Mouse (Mus musculus) limb, embryonic 13.5 days (tissue): ENCODE measurements around the gene Ugt1a2. TPM values are rescaled to one million over a fixed set of nuclear protein-coding genes. Genes with fewer than 3 reads are reported as not detected.

Source experiments
- ATAC-seq: fragments of 200-750 bp; cut with Nextera tagmentation; 2 replicates; pipeline ENCODE4 v1.8.0; 2017; ENCODE audit warnings: low read depth, moderate number of reproducible peaks, moderate TSS enrichment; ENCODE audit not compliant: low FRiP score
- H3K27ac ChIP-seq: fragments of 300-500 bp; sonication (generic); 2 replicates; pipeline ENCODE4 v1.5.1; 2015; ENCODE audit warnings: inconsistent platforms, mild to moderate bottlenecking, moderate library complexity
- H3K27me3 ChIP-seq: fragments of 300-500 bp; sonication (generic); 2 replicates; pipeline ENCODE4 v1.6.1; 2015; ENCODE audit warnings: mild to moderate bottlenecking, inconsistent platforms
- H3K36me3 ChIP-seq: fragments of 300-500 bp; sonication (generic); 2 replicates; pipeline ENCODE4 v1.6.1; 2015; ENCODE audit warnings: inconsistent platforms, mild to moderate bottlenecking, moderate library complexity
- H3K4me1 ChIP-seq: fragments of 300-500 bp; sonication (generic); 2 replicates; pipeline ENCODE4 v1.6.1; 2015; ENCODE audit warnings: inconsistent platforms
- H3K4me2 ChIP-seq: fragments of 300-500 bp; sonication (generic); replicated peaks from 2 replicates; pipeline ENCODE4 v1.6.1; 2015; ENCODE audit warnings: inconsistent platforms, mild to moderate bottlenecking, moderate library complexity
- H3K4me3 ChIP-seq: fragments of 300-500 bp; sonication (generic); 2 replicates; pipeline ENCODE4 v1.5.1; 2015; ENCODE audit warnings: moderate library complexity, mild to moderate bottlenecking, inconsistent platforms
- H3K9ac ChIP-seq: fragments of 300-500 bp; sonication (generic); 2 replicates; pipeline ENCODE4 v1.6.1; 2015; ENCODE audit warnings: mild to moderate bottlenecking, inconsistent platforms
- H3K9me3 ChIP-seq: fragments of 300-500 bp; sonication (generic); 2 replicates; pipeline ENCODE4 v1.6.1; 2016; ENCODE audit warnings: inconsistent platforms
- WGBS: fragments of 180-500 bp; shearing (Covaris S2); methylation state at CpG from one replicate; pipeline ENCODE4 v1.1.7; 2015; 5-methylcytosine and 5-hydroxymethylcytosine counted together
- polyA plus RNA-seq: library from polyadenylated mRNA; unstranded; fragments of >200 nt; fragmentation: Nextera tagmentation; extraction: Ambion mirVana; gene quantifications from 2 replicates; pipeline ENCODE4 v1.2.1, GENCODE M21; 2015

The Ugt1a2 gene
- polyA plus RNA-seq, 1 experiment from 2014 or later, result not detected

- H3K9me3 ChIP-seq, result peaks cover 51% of the 10 kb centered on the region
- no peaks in the 10 kb centered on the region for H3K4me1 ChIP-seq
- no peaks in the 10 kb centered on the region for H3K27me3 ChIP-seq
- no peak within 1 kb of the TSS for H3K4me2 ChIP-seq
- no peaks in the 10 kb centered on the region for H3K36me3 ChIP-seq
- no peak for ATAC-seq
- 68% methylated on average over 8 of the region's 8 CpGs for WGBS
- H3K9ac ChIP-seq, result no peak within 1 kb of the TSS
- H3K4me3 ChIP-seq, result no peak within 1 kb of the TSS
- no peak within 1 kb of the TSS for H3K27ac ChIP-seq
These were observed 11.4 kb downstream of the Ugt1a2 start, which contains the start of gene Ugt1a1 for GRCm38 (mm10) chr1:88211812-88212211. Ugt1a1 (plus strand) TSS chr1:88211959.

GRCm38 (mm10) chr1:88212341-88213045, 12.1 kb downstream of the Ugt1a2 start:
- Histone ChIP-seq H3K9ac (no peak overlapping the region), H3K4me3 (no peak overlapping the region), H3K9me3 (peaks cover 57% of the 10 kb centered on the region), H3K36me3 (no peaks in the 10 kb centered on the region), H3K4me1 (no peaks in the 10 kb centered on the region), H3K4me2 (no peak overlapping the region), H3K27ac (no peak overlapping the region), H3K27me3 (no peaks in the 10 kb centered on the region)
- 60% methylated on average over 8 of the region's 8 CpGs for WGBS
- ATAC-seq, result 0 out of 2 replicates have a peak, but pooled peaks have one; percentile 17

GRCm38 (mm10) chr1:88213061-88213460, 12.7 kb downstream of the Ugt1a2 start:
- Histone ChIP-seq H3K4me3 (no peak overlapping the region), H3K27me3 (no peaks in the 10 kb centered on the region), H3K36me3 (no peaks in the 10 kb centered on the region), H3K4me2 (no peak overlapping the region), H3K9me3 (peaks cover 60% of the 10 kb centered on the region), H3K9ac (no peak overlapping the region), H3K27ac (no peak overlapping the region), H3K4me1 (no peaks in the 10 kb centered on the region)
- no peak for ATAC-seq
- WGBS, result 77% methylated on average over 1 of the region's 1 CpGs

GRCm38 (mm10) chr1:88213766-88214461, 13.5 kb downstream of the Ugt1a2 start:
- H3K9me3 ChIP-seq, result peaks cover 60% of the 10 kb centered on the region
- 74% methylated on average over 2 of the region's 2 CpGs for WGBS
- no peak for ATAC-seq

GRCm38 (mm10) chr1:88214462-88214952, 14.1 kb downstream of the Ugt1a2 start:
- H3K9ac ChIP-seq, result no peak overlapping the region
- ATAC-seq, result no peak
- peaks cover 60% of the 10 kb centered on the region for H3K9me3 ChIP-seq
- no peaks in the 10 kb centered on the region for H3K4me1 ChIP-seq
- H3K36me3 ChIP-seq, result no peaks in the 10 kb centered on the region
- H3K27me3 ChIP-seq, result no peaks in the 10 kb centered on the region
- H3K27ac ChIP-seq, result no peak overlapping the region
- 76% methylated on average over 2 of the region's 2 CpGs for WGBS
- H3K4me3 ChIP-seq, result no peak overlapping the region
- no peak overlapping the region for H3K4me2 ChIP-seq

More at GRCm38 (mm10) chr1:88213766-88214461, 13.5 kb downstream of the Ugt1a2 start:
- H3K36me3 ChIP-seq, result no peaks in the 10 kb centered on the region
- H3K4me1 ChIP-seq, result no peaks in the 10 kb centered on the region
- H3K27me3 ChIP-seq, result no peaks in the 10 kb centered on the region
- no peak overlapping the region for H3K4me3 ChIP-seq
- H3K4me2 ChIP-seq, result no peak overlapping the region
- no peak overlapping the region for H3K9ac ChIP-seq
- no peak overlapping the region for H3K27ac ChIP-seq

GRCm38 (mm10) chr1:88215466-88216380, 15.3 kb downstream of the Ugt1a2 start:
- Histone ChIP-seq H3K4me1 (no peaks in the 10 kb centered on the region), H3K4me3 (no peak overlapping the region), H3K27me3 (no peaks in the 10 kb centered on the region), H3K36me3 (no peaks in the 10 kb centered on the region), H3K4me2 (no peak overlapping the region), H3K9me3 (peaks cover 60% of the 10 kb centered on the region), H3K27ac (no peak overlapping the region), H3K9ac (no peak overlapping the region)
- no peak for ATAC-seq
- 72% methylated on average over 10 of the region's 10 CpGs for WGBS

- Histone ChIP-seq H3K9me3 (peaks cover 56% of the 10 kb centered on the region), H3K4me3 (no peak overlapping the region), H3K36me3 (no peaks in the 10 kb centered on the region), H3K27ac (no peak overlapping the region), H3K4me2 (no peak overlapping the region), H3K4me1 (no peaks in the 10 kb centered on the region), H3K27me3 (no peaks in the 10 kb centered on the region), H3K9ac (no peak overlapping the region)
- 58% methylated on average over 2 of the region's 2 CpGs for WGBS
- ATAC-seq, result no peak
These were observed 16.1 kb downstream of the Ugt1a2 start for GRCm38 (mm10) chr1:88216551-88216950.

GRCm38 (mm10) chr1:88217144-88217543, 16.7 kb downstream of the Ugt1a2 start:
- Histone ChIP-seq H3K36me3 (no peaks in the 10 kb centered on the region), H3K4me3 (no peak overlapping the region), H3K9me3 (peaks cover 52% of the 10 kb centered on the region), H3K9ac (no peak overlapping the region), H3K27ac (no peak overlapping the region), H3K4me2 (no peak overlapping the region), H3K4me1 (no peaks in the 10 kb centered on the region), H3K27me3 (no peaks in the 10 kb centered on the region)
- no peak for ATAC-seq
- 58% methylated on average over 2 of the region's 2 CpGs for WGBS

GRCm38 (mm10) chr1:88217576-88217975, 17.2 kb downstream of the Ugt1a2 start:
- no peak for ATAC-seq
- Histone ChIP-seq H3K36me3 (no peaks in the 10 kb centered on the region), H3K4me3 (no peak overlapping the region), H3K4me2 (no peak overlapping the region), H3K9ac (no peak overlapping the region), H3K4me1 (no peaks in the 10 kb centered on the region), H3K27me3 (no peaks in the 10 kb centered on the region), H3K27ac (no peak overlapping the region), H3K9me3 (peaks cover 49% of the 10 kb centered on the region)
- WGBS, result 41% methylated on average over 3 of the region's 3 CpGs

GRCm38 (mm10) chr1:88218051-88218450, 17.6 kb downstream of the Ugt1a2 start:
- H3K27me3 ChIP-seq, result no peaks in the 10 kb centered on the region
- H3K36me3 ChIP-seq, result no peaks in the 10 kb centered on the region
- no peak overlapping the region for H3K4me2 ChIP-seq
- no peak for ATAC-seq
- no peaks in the 10 kb centered on the region for H3K4me1 ChIP-seq
- H3K27ac ChIP-seq, result no peak overlapping the region
- WGBS, result 75% methylated on average over 9 of the region's 9 CpGs
- no peak overlapping the region for H3K9ac ChIP-seq
- peaks cover 45% of the 10 kb centered on the region for H3K9me3 ChIP-seq
- no peak overlapping the region for H3K4me3 ChIP-seq

GRCm38 (mm10) chr1:88218591-88218990, 18.2 kb downstream of the Ugt1a2 start:
- H3K9me3 ChIP-seq, result peaks cover 39% of the 10 kb centered on the region
- no peak for ATAC-seq
- no peak overlapping the region for H3K4me2 ChIP-seq
- no peak overlapping the region for H3K27ac ChIP-seq
- WGBS, result 50% methylated on average over 4 of the region's 4 CpGs
- no peaks in the 10 kb centered on the region for H3K4me1 ChIP-seq
- H3K27me3 ChIP-seq, result no peaks in the 10 kb centered on the region
- H3K9ac ChIP-seq, result no peak overlapping the region
- no peak overlapping the region for H3K4me3 ChIP-seq
- no peaks in the 10 kb centered on the region for H3K36me3 ChIP-seq

GRCm38 (mm10) chr1:88219054-88219453, 18.7 kb downstream of the Ugt1a2 start:
- no peak for ATAC-seq
- H3K9me3 ChIP-seq, result peaks cover 35% of the 10 kb centered on the region
- H3K4me2 ChIP-seq, result no peak overlapping the region
- no peak overlapping the region for H3K27ac ChIP-seq
- H3K9ac ChIP-seq, result no peak overlapping the region
- no peak overlapping the region for H3K4me3 ChIP-seq
- no peaks in the 10 kb centered on the region for H3K27me3 ChIP-seq
- WGBS, result 21% methylated on average over 1 of the region's 1 CpGs
- H3K4me1 ChIP-seq, result no peaks in the 10 kb centered on the region
- H3K36me3 ChIP-seq, result no peaks in the 10 kb centered on the region
